Mouse (Mus musculus): ENCODE measurements around the gene Rnf133. TPM values are rescaled to one million over a fixed set of nuclear protein-coding genes. Genes with fewer than 3 reads are reported as not detected.

Gene Rnf133
- polyA plus RNA-seq (2015; fragmentation: Nextera tagmentation; extraction: Ambion mirVana): not detected in 2 replicates

GRCm38 (mm10) chr6:23650205-23650604, at the start of gene Rnf133:
TSS of gene Rnf133 (minus strand) at chr6:23650305.
- Histone ChIP-seq H3K4me3 (no peak within 1 kb of the TSS), H3K27me3 (no peaks in the 10 kb centered on the region), H3K4me1 (0 out of 2 replicates have a peak, but pooled peaks cover 3% of the 10 kb centered on the region), H3K4me2 (no peak within 1 kb of the TSS), H3K36me3 (ENCODE audit: poor library complexity, severe bottlenecking) (no peaks in the 10 kb centered on the region), H3K9ac (no peak within 1 kb of the TSS), H3K9me3 (replicated peaks) (no peaks in the 10 kb centered on the region), H3K27ac (no peak within 1 kb of the TSS)
- 95% methylated on average over 2 of the region's 2 CpGs for WGBS
- no peak for ATAC-seq

GRCm38 (mm10) chr6:23678172-23678571, 28.1 kb upstream of the Rnf133 start:
- Histone ChIP-seq H3K9me3 (replicated peaks) (no peaks in the 10 kb centered on the region), H3K4me1 (no peaks in the 10 kb centered on the region), H3K27ac (no peak overlapping the region), H3K9ac (no peak overlapping the region), H3K4me3 (no peak overlapping the region), H3K27me3 (no peaks in the 10 kb centered on the region), H3K4me2 (no peak overlapping the region), H3K36me3 (ENCODE audit: poor library complexity, severe bottlenecking) (no peaks in the 10 kb centered on the region)
- no peak for ATAC-seq
- WGBS: 70% methylated on average over 1 of the region's 1 CpGs

DNA sequence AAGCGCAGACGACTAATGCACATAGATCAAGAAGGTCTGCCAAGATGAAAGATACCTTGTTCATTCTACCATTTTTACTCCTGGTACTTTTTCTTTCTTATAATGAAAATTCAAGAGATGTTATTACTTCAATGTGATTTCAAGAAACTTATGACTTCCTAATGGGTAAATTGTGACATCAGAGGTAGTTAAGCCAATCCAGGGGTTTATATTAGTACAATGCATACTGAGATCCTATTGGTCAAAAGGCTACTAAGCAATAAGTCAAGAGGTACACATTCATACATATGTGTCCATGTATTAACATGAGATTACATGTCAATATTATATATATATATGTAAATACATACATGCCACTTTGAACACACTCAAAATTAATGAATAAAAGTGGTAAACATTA, 4.9 kb upstream of the Rnf133 start, which contains the start of gene Rnf148:
TSS of gene Rnf148 (minus strand) at position 101 of the 400 bp plus-strand sequence.
- Histone ChIP-seq H3K27me3 (no peaks in the 10 kb centered on the region), H3K9ac (no peak within 1 kb of the TSS), H3K27ac (no peak within 1 kb of the TSS), H3K9me3 (replicated peaks) (no peaks in the 10 kb centered on the region), H3K4me3 (no peak within 1 kb of the TSS), H3K4me1 (no peaks in the 10 kb centered on the region), H3K4me2 (no peak within 1 kb of the TSS), H3K36me3 (ENCODE audit: poor library complexity, severe bottlenecking) (no peaks in the 10 kb centered on the region)
- 96% methylated on average over 2 of the region's 2 CpGs for WGBS
- no peak for ATAC-seq

DNA sequence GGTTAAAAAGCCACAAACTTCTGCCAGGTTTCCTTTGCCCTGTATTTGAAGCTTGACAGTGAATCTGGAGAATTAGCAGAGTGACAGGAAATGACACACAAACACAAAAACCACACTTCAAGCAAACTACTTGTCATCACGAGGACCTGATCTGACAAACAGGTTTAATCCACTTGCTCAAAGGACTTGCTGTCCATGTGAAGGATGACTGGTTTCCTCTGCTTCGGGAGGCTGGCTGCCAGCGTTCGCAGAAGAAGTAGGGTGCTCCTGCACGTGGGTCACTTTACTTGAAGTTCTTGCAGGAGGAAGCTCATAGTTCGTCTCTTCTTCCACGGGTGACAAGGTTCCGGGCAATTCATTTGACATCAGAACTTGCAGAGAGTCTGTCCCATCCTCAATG, 1.4 kb downstream of the Rnf133 start:
- no peak for ATAC-seq
- 0 out of 2 replicates have a peak, but pooled peaks cover 3% of the 10 kb centered on the region for H3K4me1 ChIP-seq
- WGBS: 91% methylated on average over 8 of the region's 8 CpGs

GRCm38 (mm10) chr6:23647627-23648247, 2.4 kb downstream of the Rnf133 start:
- no peaks in the 10 kb centered on the region for H3K9me3 ChIP-seq (replicated peaks)
- H3K4me2 ChIP-seq: no peak overlapping the region
- H3K27ac ChIP-seq: no peak overlapping the region
- H3K9ac ChIP-seq: no peak overlapping the region
- H3K4me1 ChIP-seq: 0 out of 2 replicates have a peak, but pooled peaks cover 3% of the 10 kb centered on the region
- 67% methylated on average over 7 of the region's 7 CpGs for WGBS
- no peak overlapping the region for H3K4me3 ChIP-seq
- H3K36me3 ChIP-seq (ENCODE audit: poor library complexity, severe bottlenecking): no peaks in the 10 kb centered on the region
- H3K27me3 ChIP-seq: no peaks in the 10 kb centered on the region
- ATAC-seq: no peak

More for the DNA sequence above, 1.4 kb downstream of the Rnf133 start:
- H3K36me3 ChIP-seq (ENCODE audit: poor library complexity, severe bottlenecking): no peaks in the 10 kb centered on the region
- no peak overlapping the region for H3K4me3 ChIP-seq
- H3K9me3 ChIP-seq (replicated peaks): no peaks in the 10 kb centered on the region
- no peaks in the 10 kb centered on the region for H3K27me3 ChIP-seq
- H3K9ac ChIP-seq: no peak overlapping the region
- no peak overlapping the region for H3K27ac ChIP-seq
- H3K4me2 ChIP-seq: no peak overlapping the region

DNA sequence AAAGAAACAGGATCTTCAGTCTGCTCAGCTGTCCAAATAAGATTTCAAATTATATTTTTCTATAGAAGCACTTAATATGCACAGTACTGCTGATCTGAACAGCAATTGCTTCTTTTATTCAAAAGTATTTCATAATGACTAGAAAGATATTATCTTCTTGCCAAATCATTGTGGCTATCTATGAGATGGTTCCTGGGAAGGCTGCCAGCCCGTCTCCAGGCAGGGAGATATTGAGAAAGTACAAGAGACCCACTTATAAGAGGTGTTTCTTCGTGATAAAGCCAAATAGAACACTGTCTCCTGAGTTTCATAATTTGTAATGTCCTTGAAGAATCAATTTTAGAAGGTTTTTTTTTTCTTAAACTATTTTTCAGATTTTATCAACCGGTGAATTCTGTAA, 13.0 kb downstream of the Rnf133 start:
- no peak overlapping the region for H3K27ac ChIP-seq
- no peaks in the 10 kb centered on the region for H3K27me3 ChIP-seq
- no peak overlapping the region for H3K9ac ChIP-seq
- 73% methylated on average over 3 of the region's 3 CpGs for WGBS
- no peak overlapping the region for H3K4me3 ChIP-seq
- no peaks in the 10 kb centered on the region for H3K36me3 ChIP-seq (ENCODE audit: poor library complexity, severe bottlenecking)
- H3K9me3 ChIP-seq (replicated peaks): no peaks in the 10 kb centered on the region
- no peak overlapping the region for H3K4me2 ChIP-seq
- ATAC-seq: no peak
- no peaks in the 10 kb centered on the region for H3K4me1 ChIP-seq

GRCm38 (mm10) chr6:23635208-23635607, 14.9 kb downstream of the Rnf133 start:
- Histone ChIP-seq H3K9ac (no peak overlapping the region), H3K4me1 (no peaks in the 10 kb centered on the region), H3K36me3 (ENCODE audit: poor library complexity, severe bottlenecking) (no peaks in the 10 kb centered on the region), H3K27me3 (no peaks in the 10 kb centered on the region), H3K27ac (no peak overlapping the region), H3K4me3 (no peak overlapping the region), H3K9me3 (replicated peaks) (no peaks in the 10 kb centered on the region), H3K4me2 (no peak overlapping the region)
- 94% methylated on average over 3 of the region's 3 CpGs for WGBS
- no peak for ATAC-seq

DNA sequence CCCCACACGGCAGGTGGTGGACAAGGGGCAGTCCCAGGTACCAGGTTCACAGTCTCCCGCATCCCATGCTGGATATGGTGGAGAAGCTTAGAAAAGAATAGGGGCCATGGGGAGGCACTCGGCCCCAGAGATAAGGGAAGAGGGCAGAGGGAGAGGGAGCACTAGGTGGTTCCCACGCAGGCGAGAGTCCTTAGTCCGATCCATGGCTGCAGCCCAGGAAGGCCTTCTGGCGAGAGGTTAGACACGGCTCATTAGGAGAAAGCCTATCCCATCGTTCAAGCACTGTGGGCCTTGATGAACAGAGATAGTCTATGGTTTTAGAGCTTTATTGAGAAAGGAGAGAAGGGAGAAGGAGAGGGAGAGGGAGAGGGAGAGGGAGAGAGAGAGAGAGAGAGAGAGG, 16.1 kb downstream of the Rnf133 start:
- Histone ChIP-seq H3K9ac (no peak overlapping the region), H3K36me3 (ENCODE audit: poor library complexity, severe bottlenecking) (no peaks in the 10 kb centered on the region), H3K27me3 (no peaks in the 10 kb centered on the region), H3K9me3 (replicated peaks) (no peaks in the 10 kb centered on the region), H3K4me2 (no peak overlapping the region), H3K4me3 (no peak overlapping the region), H3K4me1 (no peaks in the 10 kb centered on the region), H3K27ac (no peak overlapping the region)
- no peak for ATAC-seq
- 88% methylated on average over 9 of the region's 9 CpGs for WGBS

GRCm38 (mm10) chr6:23630465-23630864, 19.6 kb downstream of the Rnf133 start:
- WGBS: 6% methylated on average over 4 of the region's 4 CpGs

More at GRCm38 (mm10) chr6:23630465-23630864, 19.6 kb downstream of the Rnf133 start:
- Histone ChIP-seq H3K4me2 (no peak overlapping the region), H3K27ac (no peak overlapping the region), H3K4me3 (no peak overlapping the region), H3K4me1 (no peaks in the 10 kb centered on the region), H3K9ac (no peak overlapping the region), H3K36me3 (ENCODE audit: poor library complexity, severe bottlenecking) (no peaks in the 10 kb centered on the region), H3K9me3 (replicated peaks) (no peaks in the 10 kb centered on the region), H3K27me3 (no peaks in the 10 kb centered on the region)
- ATAC-seq: no peak

Other genes with a start within 250 kb of the Rnf133 start
- gene Rnf148, start 4.8 kb upstream of the Rnf133 start, polyA plus RNA-seq (2015; fragmentation: Nextera tagmentation; extraction: Ambion mirVana): not detected in 2 replicates
- gene Cadps2, start 189.1 kb upstream of the Rnf133 start, polyA plus RNA-seq (2015; fragmentation: Nextera tagmentation; extraction: Ambion mirVana): 3.2 and 4.9 TPM in 2 replicates

Measured in forebrain, embryonic 13.5 days (tissue).